Mouse (Mus musculus): Measurements from ENCODE around the gene Plxnb1. TPM values are rescaled to one million over a fixed set of nuclear protein-coding genes. Genes with fewer than 3 reads are reported as not detected.

Plxnb1 gene
- polyA plus RNA-seq, 1 experiment from 2014 or later = 8.4 TPM

DNA sequence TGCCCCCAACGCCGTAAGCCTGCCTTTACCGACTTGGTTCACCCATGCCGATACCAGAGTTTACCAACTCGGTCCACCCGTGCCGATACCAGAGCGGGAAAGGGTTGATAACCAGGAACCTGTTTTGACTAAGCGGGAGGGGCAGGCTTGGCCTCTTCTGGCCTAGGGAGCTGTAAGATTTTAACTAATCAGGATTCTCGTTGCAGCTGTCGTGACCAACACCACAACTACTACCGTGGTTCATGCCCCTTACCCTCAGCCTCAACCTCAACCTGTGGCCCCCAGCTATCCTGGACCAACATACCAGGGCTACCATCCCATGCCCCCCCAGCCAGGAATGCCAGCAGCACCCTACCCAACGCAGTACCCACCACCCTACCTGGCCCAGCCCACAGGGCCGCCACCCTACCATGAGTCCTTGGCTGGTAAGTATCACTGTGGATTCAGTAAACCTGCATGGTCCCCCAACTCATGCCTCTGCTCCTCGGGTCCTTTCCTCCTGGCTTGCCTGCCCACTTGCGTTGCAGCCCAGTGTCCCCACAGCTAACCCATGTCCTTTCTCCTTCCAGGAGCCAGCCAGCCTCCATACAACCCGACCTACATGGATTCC is 39.0 kb upstream of the Plxnb1 start:
- ATAC-seq (replicated peaks; ENCODE audit: low FRiP score, low read depth) (no peak), DNase-seq (ENCODE audit: low spot score) (no peak)
- peaks cover 23% of the 10 kb centered on the region for H3K36me3 ChIP-seq (ENCODE audit: insufficient read depth, low read length)
- no peak overlapping the region for H3K27ac ChIP-seq
- TF ChIP-seq CTCF (IDR thresholded peaks at IDR 0.05; ENCODE audit: low read depth) = no peak
- 91% methylated on average over 17 of the region's 17 CpGs for WGBS
- H3K9ac ChIP-seq (ENCODE audit: low read depth, low read length) = no peak overlapping the region
- no peaks in the 10 kb centered on the region for H3K9me3 ChIP-seq (replicated peaks; ENCODE audit: low read length)
- H3K27me3 ChIP-seq (ENCODE audit: insufficient read depth, low read length) = no peaks in the 10 kb centered on the region
- no peak overlapping the region for H3K4me2 ChIP-seq (ENCODE audit: low read length)
- H3K4me3 ChIP-seq (replicated peaks; ENCODE audit: low read depth, low read length) = no peak overlapping the region
- peaks cover 20% of the 10 kb centered on the region; the same call in 1 of the 2 replicates for H3K4me1 ChIP-seq (replicated peaks; ENCODE audit: insufficient read depth, low read length)

- Histone ChIP-seq H3K9ac (ENCODE audit: low read depth, low read length) (no peak overlapping the region), H3K27ac (no peak overlapping the region), H3K4me2 (ENCODE audit: low read length) (no peak overlapping the region), H3K36me3 (ENCODE audit: insufficient read depth, low read length) (peaks cover 23% of the 10 kb centered on the region; the same call in 1 of the 2 replicates), H3K9me3 (replicated peaks; ENCODE audit: low read length) (no peaks in the 10 kb centered on the region), H3K4me1 (replicated peaks; ENCODE audit: insufficient read depth, low read length) (peaks cover 20% of the 10 kb centered on the region; the same call in 1 of the 2 replicates), H3K27me3 (ENCODE audit: insufficient read depth, low read length) (no peaks in the 10 kb centered on the region), H3K4me3 (replicated peaks; ENCODE audit: low read depth, low read length) (no peak overlapping the region)
- DNase-seq (ENCODE audit: low spot score) = no peak
- TF ChIP-seq CTCF (IDR thresholded peaks at IDR 0.05; ENCODE audit: low read depth) = no peak
- ATAC-seq (replicated peaks; ENCODE audit: low FRiP score, low read depth) = no peak
- 83% methylated on average over 4 of the region's 4 CpGs for WGBS
Measured at GRCm38 (mm10) chr9:109056916-109057315, 38.3 kb upstream of the Plxnb1 start.

DNA sequence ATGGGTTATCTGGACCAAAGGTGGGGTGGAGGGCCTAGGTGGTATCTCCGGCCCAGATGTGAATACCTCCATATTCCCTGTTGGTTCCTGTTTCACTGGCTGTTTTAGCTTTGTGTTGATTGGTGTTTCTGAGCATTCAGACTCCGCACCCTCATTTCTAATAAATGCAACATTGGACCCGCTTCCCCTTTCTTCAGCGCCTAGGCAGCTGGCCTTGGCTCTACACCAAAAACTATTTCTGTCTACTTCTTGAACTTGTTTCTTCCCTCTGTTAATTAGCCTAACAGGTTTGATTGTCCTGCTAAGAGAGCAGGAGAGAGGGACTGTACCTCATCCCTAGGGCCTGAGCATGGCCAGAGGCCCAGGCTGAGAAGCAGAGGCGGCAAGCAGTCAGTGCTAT is 37.6 kb upstream of the Plxnb1 start:
- H3K36me3 ChIP-seq (ENCODE audit: insufficient read depth, low read length) = peaks cover 23% of the 10 kb centered on the region; the same call in 1 of the 2 replicates
- no peak for TF ChIP-seq CTCF (IDR thresholded peaks at IDR 0.05; ENCODE audit: low read depth)
- H3K9me3 ChIP-seq (replicated peaks; ENCODE audit: low read length) = no peaks in the 10 kb centered on the region
- no peak overlapping the region for H3K27ac ChIP-seq
- H3K4me1 ChIP-seq (replicated peaks; ENCODE audit: insufficient read depth, low read length) = peaks cover 20% of the 10 kb centered on the region; the same call in 1 of the 2 replicates
- no peak overlapping the region for H3K9ac ChIP-seq (ENCODE audit: low read depth, low read length)
- DNase-seq (ENCODE audit: low spot score) (no peak), ATAC-seq (replicated peaks; ENCODE audit: low FRiP score, low read depth) (no peak)
- no peaks in the 10 kb centered on the region for H3K27me3 ChIP-seq (ENCODE audit: insufficient read depth, low read length)
- no peak overlapping the region for H3K4me3 ChIP-seq (replicated peaks; ENCODE audit: low read depth, low read length)
- 95% methylated on average over 5 of the region's 5 CpGs for WGBS
- no peak overlapping the region for H3K4me2 ChIP-seq (ENCODE audit: low read length)

GRCm38 (mm10) chr9:109058006-109058765 is 37.0 kb upstream of the Plxnb1 start:
- Histone ChIP-seq H3K9me3 (replicated peaks; ENCODE audit: low read length) (no peaks in the 10 kb centered on the region), H3K4me1 (replicated peaks; ENCODE audit: insufficient read depth, low read length) (peaks cover 20% of the 10 kb centered on the region; the same call in 1 of the 2 replicates), H3K36me3 (ENCODE audit: insufficient read depth, low read length) (peaks cover 25% of the 10 kb centered on the region; the same call in 1 of the 2 replicates), H3K27me3 (ENCODE audit: insufficient read depth, low read length) (no peaks in the 10 kb centered on the region), H3K4me3 (replicated peaks; ENCODE audit: low read depth, low read length) (peak overlapping the region; percentile 37), H3K4me2 (ENCODE audit: low read length) (peak overlapping the region; percentile 63), H3K27ac (peak overlapping the region; percentile 90), H3K9ac (ENCODE audit: low read depth, low read length) (peak overlapping the region; percentile 56)
- WGBS = 93% methylated on average over 19 of the region's 19 CpGs
- ATAC-seq (replicated peaks; ENCODE audit: low FRiP score, low read depth) = no peak
- no peak for DNase-seq (ENCODE audit: low spot score)
- TF ChIP-seq CTCF (IDR thresholded peaks at IDR 0.05; ENCODE audit: low read depth) = no peak

DNA sequence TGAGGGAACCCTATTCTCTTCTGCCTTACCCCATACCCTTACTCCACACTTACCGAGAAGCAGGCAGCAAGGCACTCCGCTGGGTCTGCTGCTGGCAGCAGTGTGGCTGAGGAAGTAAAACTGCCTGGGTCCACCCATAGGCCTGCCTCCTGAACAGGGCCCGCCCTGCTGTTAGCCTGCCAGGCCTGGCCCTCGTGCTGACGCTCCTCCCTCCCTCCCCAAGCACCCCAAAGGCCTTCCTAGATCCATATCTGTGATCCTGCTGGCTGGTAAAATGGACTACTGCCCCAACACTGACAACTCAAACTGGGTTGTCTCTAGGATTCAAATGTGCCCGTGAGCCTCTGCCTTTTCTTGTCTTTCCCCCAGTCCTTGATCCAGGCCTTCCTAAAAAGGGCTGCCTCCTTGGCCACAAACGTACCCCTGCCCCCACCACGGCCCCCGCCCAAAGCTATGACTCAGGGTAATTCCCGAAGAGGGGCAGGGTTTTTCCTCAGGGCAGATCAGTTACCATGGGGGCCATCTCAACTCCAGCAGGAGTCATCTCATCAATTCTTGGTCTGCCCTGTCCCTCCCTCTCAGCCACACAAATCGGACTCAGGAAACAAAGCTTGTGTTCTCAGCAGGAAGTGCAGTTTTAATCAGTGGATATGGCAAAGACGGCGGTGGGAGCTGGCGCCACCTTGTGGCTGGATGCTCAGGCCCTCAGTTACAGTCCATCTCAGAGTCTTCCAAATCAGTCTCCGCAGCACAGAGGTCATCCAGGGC is 35.9 kb upstream of the Plxnb1 start, which contains the start of gene Trex1:
Gene Trex1 (minus strand): TSS at position 599 of the 768 bp plus-strand sequence.
- peak within 1 kb of the TSS; percentile 56 for H3K9ac ChIP-seq (ENCODE audit: low read depth, low read length)
- no peaks in the 10 kb centered on the region for H3K9me3 ChIP-seq (replicated peaks; ENCODE audit: low read length)
- peak within 1 kb of the TSS; percentile 63 for H3K4me2 ChIP-seq (ENCODE audit: low read length)
- ATAC-seq (replicated peaks; ENCODE audit: low FRiP score, low read depth) (peak; percentile 85), DNase-seq (ENCODE audit: low spot score) (peak; percentile 96)
- no peaks in the 10 kb centered on the region for H3K27me3 ChIP-seq (ENCODE audit: insufficient read depth, low read length)
- 8% methylated on average over 15 of the region's 15 CpGs for WGBS
- peaks cover 33% of the 10 kb centered on the region for H3K36me3 ChIP-seq (ENCODE audit: insufficient read depth, low read length)
- peak; percentile 99 for TF ChIP-seq CTCF (IDR thresholded peaks at IDR 0.05; ENCODE audit: low read depth)
- H3K27ac ChIP-seq = peak within 1 kb of the TSS; percentile 90
- peaks cover 17% of the 10 kb centered on the region; the same call in 1 of the 2 replicates for H3K4me1 ChIP-seq (replicated peaks; ENCODE audit: insufficient read depth, low read length)
- peak within 1 kb of the TSS; percentile 37 for H3K4me3 ChIP-seq (replicated peaks; ENCODE audit: low read depth, low read length)

Measured in kidney, postnatal 0 days (tissue).